Comparison of ENCODE assay signal across 10 mouse cellular contexts in genomic region chr16:97897346-97898024, GRCm38 (mm10). TPM values are rescaled to one million over a fixed set of nuclear protein-coding genes. Genes with fewer than 3 reads are reported as not detected.
DNase-seq lines count a peak whose midpoint lies in the region; ATAC-seq and TF ChIP-seq lines count a peak whose summit lies in the region.
"Had no signal": no experiment of that assay in that cellular context is flagged by ENCODE, and none has a peak within 500 bp of the region (broad histone marks: within the 10 kb centered on the region; RNA-seq: fewer than 3 reads in every experiment).

No protein-coding gene starts in this region.

- H3K36me3 ChIP-seq in liver, adult 2 months (ENCODE audit: control insufficient read depth, insufficient read depth, low read length), result peaks cover 7% of the 10 kb centered on the region; the same call in 1 of the 2 replicates
- H3K36me3 ChIP-seq in kidney, embryonic 16.5 days (ENCODE audit: insufficient read depth, low read length), result 0 out of 2 replicates have a peak, but pooled peaks cover 6% of the 10 kb centered on the region
- H3K36me3 ChIP-seq in stomach, embryonic 16.5 days (ENCODE audit: control insufficient read depth, insufficient read depth, low read length), result no peaks in the 10 kb centered on the region
- H3K36me3 ChIP-seq in forebrain, embryonic 11.5 days (ENCODE audit: control insufficient read depth, insufficient read depth, low read length), result no peaks in the 10 kb centered on the region
- H3K36me3 ChIP-seq: G1E; limb, embryonic 12.5 days had no signal

- intact Hi-C loops in gastrocnemius, adult 2 months (cut with DNase I), result no loop called here

- H3K4me1 ChIP-seq in liver, adult 2 months (ENCODE audit: control insufficient read depth, insufficient read depth, low read length), result peaks cover 24% of the 10 kb centered on the region
- H3K4me1 ChIP-seq in kidney, embryonic 16.5 days (ENCODE audit: insufficient read depth, low read length), result no peaks in the 10 kb centered on the region
- H3K4me1 ChIP-seq in stomach, embryonic 16.5 days (ENCODE audit: control insufficient read depth, insufficient read depth, low read length), result peaks cover 6% of the 10 kb centered on the region; the same call in 1 of the 2 replicates
- H3K4me1 ChIP-seq in forebrain, embryonic 11.5 days (replicated peaks; ENCODE audit: control insufficient read depth, insufficient read depth, low read length), result no peaks in the 10 kb centered on the region
- H3K4me1 ChIP-seq: limb, embryonic 12.5 days had no signal

- H3K4me2 ChIP-seq in kidney, embryonic 16.5 days (replicated peaks; ENCODE audit: low read depth, low read length), result no peak overlapping the region
- no peak overlapping the region for H3K4me2 ChIP-seq in stomach, embryonic 16.5 days (ENCODE audit: low read depth, low read length)
- no peak overlapping the region for H3K4me2 ChIP-seq in forebrain, embryonic 11.5 days (ENCODE audit: low read depth, low read length, severe bottlenecking)
- H3K4me2 ChIP-seq: limb, embryonic 12.5 days had no signal

- TF ChIP-seq POLR2A in liver, adult 2 months (IDR thresholded peaks at IDR 0.05; ENCODE audit: extremely low read depth, insufficient read depth, low read length), result no peak

- no peaks in the 10 kb centered on the region for H3K9me3 ChIP-seq in kidney, embryonic 16.5 days (ENCODE audit: low read length)
- H3K9me3 ChIP-seq in stomach, embryonic 16.5 days (replicated peaks; ENCODE audit: control insufficient read depth, low read length), result no peaks in the 10 kb centered on the region
- H3K9me3 ChIP-seq in forebrain, embryonic 11.5 days (ENCODE audit: control insufficient read depth, low read length), result no peaks in the 10 kb centered on the region
- H3K9me3 ChIP-seq: G1E; limb, embryonic 12.5 days had no signal

- 2% methylated on average over 5 of the region's 5 CpGs for WGBS in liver, adult 2 months
- WGBS in kidney, embryonic 16.5 days, result 54% methylated on average over 5 of the region's 5 CpGs
- 46% methylated on average over 5 of the region's 5 CpGs for WGBS in stomach, embryonic 16.5 days
- WGBS in forebrain, embryonic 11.5 days, result 86% methylated on average over 5 of the region's 5 CpGs

- no peak overlapping the region for H3K4me3 ChIP-seq in liver, adult 2 months (ENCODE audit: insufficient read depth, low read depth, low read length)
- H3K4me3 ChIP-seq in gastrocnemius, adult 2 months, result peak overlapping the region; percentile 56
- H3K4me3 ChIP-seq in kidney, embryonic 16.5 days (ENCODE audit: low read length), result no peak overlapping the region
- no peak overlapping the region for H3K4me3 ChIP-seq in stomach, embryonic 16.5 days (replicated peaks; ENCODE audit: low read length)
- no peak overlapping the region for H3K4me3 ChIP-seq in forebrain, embryonic 11.5 days (ENCODE audit: low read depth, low read length)
- H3K4me3 ChIP-seq: limb, embryonic 12.5 days had no signal

- peak; percentile 80 for DNase-seq in liver, adult 2 months (ENCODE audit: extremely low read depth, low read depth, low spot score)
- no peak for DNase-seq in liver
- DNase-seq in gastrocnemius, adult 2 months, result peak; percentile 69
- no peak for DNase-seq in layer of hippocampus, postnatal 25 days (ENCODE audit: extremely low spot score in 1 of 2, low spot score in 1 of 2)
- no peak for DNase-seq in layer of hippocampus, adult 18-20 months (ENCODE audit: low spot score in 2 of 2)
- DNase-seq in forebrain, embryonic 11.5 days (ENCODE audit: low spot score), result no peak

- H3K9ac ChIP-seq in liver, adult 2 months (ENCODE audit: low read depth, low read length), result no peak overlapping the region; the same call in 1 of the 2 replicates
- no peak overlapping the region for H3K9ac ChIP-seq in kidney, embryonic 16.5 days (replicated peaks; ENCODE audit: low read length)
- no peak overlapping the region for H3K9ac ChIP-seq in stomach, embryonic 16.5 days (ENCODE audit: low read length)
- no peak overlapping the region for H3K9ac ChIP-seq in forebrain, embryonic 11.5 days (ENCODE audit: low read length)
- H3K9ac ChIP-seq: limb, embryonic 12.5 days had no signal

- no peak for ATAC-seq in kidney, embryonic 16.5 days (ENCODE audit: low FRiP score, low TSS enrichment)
- peak; percentile 71 for ATAC-seq in stomach, embryonic 16.5 days (ENCODE audit: insufficient read depth, low FRiP score)
- ATAC-seq in forebrain, embryonic 11.5 days (replicated peaks; ENCODE audit: low FRiP score), result no peak

- no peak for TF ChIP-seq CTCF in liver, adult 2 months (IDR thresholded peaks at IDR 0.05; ENCODE audit: low read depth, low read length)
- no peak for TF ChIP-seq CTCF in gastrocnemius, adult 2 months (IDR thresholded peaks at IDR 0.05)

- H3K27ac ChIP-seq in liver, adult 2 months (replicated peaks; ENCODE audit: insufficient read depth, low read depth, low read length), result peak overlapping the region; percentile 49
- peak overlapping the region; percentile 93 for H3K27ac ChIP-seq in gastrocnemius, adult 2 months
- peak overlapping the region; percentile 11; the same call in 1 of the 2 replicates for H3K27ac ChIP-seq in kidney, embryonic 16.5 days (ENCODE audit: low read length)
- H3K27ac ChIP-seq in stomach, embryonic 16.5 days (ENCODE audit: low read length), result no peak overlapping the region
- H3K27ac ChIP-seq in forebrain, embryonic 11.5 days (ENCODE audit: low read depth, low read length), result no peak overlapping the region
- H3K27ac ChIP-seq: limb, embryonic 12.5 days had no signal

- H3K27me3 ChIP-seq in liver, adult 2 months (ENCODE audit: control insufficient read depth, insufficient read depth, low read length), result no peaks in the 10 kb centered on the region
- H3K27me3 ChIP-seq in kidney, embryonic 16.5 days (ENCODE audit: insufficient read depth, low read length), result no peaks in the 10 kb centered on the region
- H3K27me3 ChIP-seq in stomach, embryonic 16.5 days (ENCODE audit: control insufficient read depth, insufficient read depth, low read length), result no peaks in the 10 kb centered on the region
- no peaks in the 10 kb centered on the region for H3K27me3 ChIP-seq in forebrain, embryonic 11.5 days (ENCODE audit: control insufficient read depth, insufficient read depth, low read length)
- H3K27me3 ChIP-seq: limb, embryonic 12.5 days had no signal

- peaks cover 27% of the 10 kb centered on the region for H3K79me2 ChIP-seq in liver, adult 2 months (ENCODE audit: control insufficient read depth, insufficient read depth, low read length)

RNA-seq across cellular contexts. Expression of gene Prdm15, which starts 45.8 kb away (rescaled TPM):
- total RNA-seq in liver, adult 2 months (2014; rRNA removed), result 3.0 and 4.9 TPM in 2 replicates
- polyA plus RNA-seq in liver, adult 2 months (2012; rRNA removed), result 2.8 and 6.2 TPM in 2 replicates
- total RNA-seq in gastrocnemius, adult 2 months (2021), result 10 to 100 TPM in 1 of 2 experiments, 1 to 10 TPM in 1; 6.7 to 10.2 TPM
- polyA plus RNA-seq in kidney, embryonic 16.5 days (2015; fragmentation: Nextera tagmentation; extraction: Ambion mirVana), result 11.8 and 11.9 TPM in 2 replicates
- 10.0 and 10.4 TPM in 2 replicates for polyA plus RNA-seq in stomach, embryonic 16.5 days (2015; fragmentation: Nextera tagmentation; extraction: Ambion mirVana)
- 10 to 100 TPM; 19.1 to 22.5 TPM for total RNA-seq in layer of hippocampus, postnatal 25 days (2021)
- total RNA-seq in layer of hippocampus, adult 18-20 months (2021), result 10 to 100 TPM; 23.4 to 24.5 TPM
- 19.0 and 20.0 TPM in 2 replicates for polyA plus RNA-seq in forebrain, embryonic 11.5 days (2014; fragmentation: Nextera tagmentation; extraction: Ambion mirVana)

Comparison
In these comparisons a context has a peak if more than half of its experiments do, and no peak if none do; other contexts are left out.
1. DNase-seq: peak in liver, adult 2 months (single experiment) and gastrocnemius, adult 2 months (single experiment); none in liver (single experiment), layer of hippocampus, postnatal 25 days (0 of 2), layer of hippocampus, adult 18-20 months (0 of 2) and forebrain, embryonic 11.5 days (single experiment).
2. H3K27ac ChIP-seq: peak in liver, adult 2 months (single experiment), gastrocnemius, adult 2 months (single experiment) and kidney, embryonic 16.5 days (single experiment); none in stomach, embryonic 16.5 days (single experiment) and forebrain, embryonic 11.5 days (single experiment).